Mouse (Mus musculus) embryonic facial prominence, embryonic 12.5 days (tissue): ENCODE data around the gene Chrna9. TPM values are rescaled to one million over a fixed set of nuclear protein-coding genes. Genes with fewer than 3 reads are reported as not detected.

Experiments
- ATAC-seq: fragments of 200-750 bp; cut with Nextera tagmentation; 2 replicates; pipeline ENCODE4 v1.8.0; 2017; ENCODE audit not compliant: insufficient number of reproducible peaks, insufficient read depth, low FRiP score, low TSS enrichment
- H3K27ac ChIP-seq: fragments of 300-500 bp; sonication (generic); 2 replicates; pipeline ENCODE4 v1.5.1; 2016; ENCODE audit warnings: mild to moderate bottlenecking
- H3K27me3 ChIP-seq: fragments of 300-500 bp; sonication (generic); 2 replicates; pipeline ENCODE4 v1.6.1; 2016; ENCODE audit warnings: mild to moderate bottlenecking, moderate library complexity
- H3K36me3 ChIP-seq: fragments of 300-500 bp; sonication (generic); 2 replicates; pipeline ENCODE4 v1.6.1; 2016; ENCODE audit warnings: mild to moderate bottlenecking
- H3K4me1 ChIP-seq: fragments of 300-500 bp; sonication (generic); 2 replicates; pipeline ENCODE4 v1.6.1; 2016
- H3K4me2 ChIP-seq: fragments of 300-500 bp; sonication (generic); replicated peaks from 2 replicates; pipeline ENCODE4 v1.6.1; 2016; ENCODE audit warnings: mild to moderate bottlenecking, moderate library complexity
- H3K4me3 ChIP-seq: fragments of 300-500 bp; sonication (generic); 2 replicates; pipeline ENCODE4 v1.5.1; 2016; ENCODE audit warnings: mild to moderate bottlenecking
- H3K9ac ChIP-seq: fragments of 300-500 bp; sonication (generic); 2 replicates; pipeline ENCODE4 v1.6.1; 2016; ENCODE audit warnings: mild to moderate bottlenecking, moderate library complexity
- H3K9me3 ChIP-seq: fragments of 300-500 bp; sonication (generic); 2 replicates; pipeline ENCODE4 v1.6.1; 2016; ENCODE audit warnings: mild to moderate bottlenecking, moderate library complexity
- WGBS: fragments of 180-500 bp; shearing (Covaris S2); methylation state at CpG from one replicate; pipeline ENCODE4 v1.1.7; 2016; 5-methylcytosine and 5-hydroxymethylcytosine counted together
- polyA plus RNA-seq: library from polyadenylated mRNA; unstranded; fragments of >200 nt; fragmentation: Nextera tagmentation; extraction: Ambion mirVana; gene quantifications from 2 replicates; pipeline ENCODE4 v1.2.1, GENCODE M21; 2016

The Chrna9 gene
- polyA plus RNA-seq, 1 experiment from 2014 or later = 1.1 TPM

DNA sequence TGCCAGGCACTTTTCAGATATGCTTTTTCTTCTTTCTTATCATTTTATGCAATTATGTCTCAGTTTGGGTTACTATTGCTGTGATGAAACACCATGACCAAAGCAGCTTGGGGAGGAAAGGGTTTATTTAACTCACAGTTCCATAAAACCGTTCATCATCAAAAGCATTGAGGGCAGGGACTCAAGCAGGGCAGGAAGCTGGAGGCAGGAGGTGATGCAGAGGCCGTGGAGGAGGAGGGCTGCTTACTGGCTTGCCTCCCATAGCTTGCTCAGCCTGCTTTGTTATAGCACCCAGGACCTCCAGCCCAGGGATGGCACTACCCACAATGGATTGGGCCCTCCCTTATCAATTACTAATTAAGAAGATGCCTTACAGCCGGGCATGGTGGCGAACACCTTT lies 6.4 kb downstream of the Chrna9 start:
- Histone ChIP-seq H3K4me3 (no peak overlapping the region), H3K9me3 (no peaks in the 10 kb centered on the region), H3K36me3 (no peaks in the 10 kb centered on the region), H3K4me2 (no peak overlapping the region), H3K9ac (no peak overlapping the region), H3K27me3 (no peaks in the 10 kb centered on the region), H3K27ac (no peak overlapping the region), H3K4me1 (no peaks in the 10 kb centered on the region)
- WGBS = 70% methylated on average over 4 of the region's 4 CpGs
- no peak for ATAC-seq

DNA sequence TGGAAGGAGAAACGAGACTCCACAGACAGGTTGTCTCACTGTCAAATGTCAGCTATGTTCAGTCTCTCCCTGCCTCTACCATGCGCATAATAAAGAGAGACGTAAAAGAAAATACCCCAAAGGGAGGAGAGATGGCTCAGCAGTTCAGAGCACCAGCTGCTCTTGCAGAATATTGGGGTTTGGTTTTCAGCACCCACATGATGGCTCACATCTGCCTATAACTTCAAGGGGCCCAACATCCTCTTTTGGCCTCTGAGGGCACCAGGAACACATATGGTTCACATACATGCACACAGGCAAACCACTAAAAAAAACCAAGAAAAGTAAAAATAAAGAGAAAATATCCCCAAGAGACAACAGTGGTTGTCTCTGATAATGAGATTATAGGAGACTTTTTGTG lies 15.1 kb downstream of the Chrna9 start:
- Histone ChIP-seq H3K4me3 (no peak overlapping the region), H3K27me3 (no peaks in the 10 kb centered on the region), H3K4me1 (peaks cover 8% of the 10 kb centered on the region), H3K9ac (no peak overlapping the region), H3K4me2 (no peak overlapping the region), H3K36me3 (no peaks in the 10 kb centered on the region), H3K9me3 (no peaks in the 10 kb centered on the region), H3K27ac (peak overlapping the region; percentile 24; the same call in 1 of the 2 replicates)
- 63% methylated on average over 3 of the region's 3 CpGs for WGBS
- ATAC-seq = no peak

GRCm38 (mm10) chr5:65950236-65950635 lies 15.5 kb downstream of the Chrna9 start:
- WGBS = 37% methylated on average over 6 of the region's 6 CpGs
- H3K4me3 ChIP-seq = no peak overlapping the region
- H3K27ac ChIP-seq = peak overlapping the region; percentile 41
- no peak overlapping the region for H3K4me2 ChIP-seq
- peaks cover 8% of the 10 kb centered on the region for H3K4me1 ChIP-seq
- no peak for ATAC-seq
- no peaks in the 10 kb centered on the region for H3K9me3 ChIP-seq
- no peak overlapping the region for H3K9ac ChIP-seq
- no peaks in the 10 kb centered on the region for H3K27me3 ChIP-seq
- no peaks in the 10 kb centered on the region for H3K36me3 ChIP-seq

DNA sequence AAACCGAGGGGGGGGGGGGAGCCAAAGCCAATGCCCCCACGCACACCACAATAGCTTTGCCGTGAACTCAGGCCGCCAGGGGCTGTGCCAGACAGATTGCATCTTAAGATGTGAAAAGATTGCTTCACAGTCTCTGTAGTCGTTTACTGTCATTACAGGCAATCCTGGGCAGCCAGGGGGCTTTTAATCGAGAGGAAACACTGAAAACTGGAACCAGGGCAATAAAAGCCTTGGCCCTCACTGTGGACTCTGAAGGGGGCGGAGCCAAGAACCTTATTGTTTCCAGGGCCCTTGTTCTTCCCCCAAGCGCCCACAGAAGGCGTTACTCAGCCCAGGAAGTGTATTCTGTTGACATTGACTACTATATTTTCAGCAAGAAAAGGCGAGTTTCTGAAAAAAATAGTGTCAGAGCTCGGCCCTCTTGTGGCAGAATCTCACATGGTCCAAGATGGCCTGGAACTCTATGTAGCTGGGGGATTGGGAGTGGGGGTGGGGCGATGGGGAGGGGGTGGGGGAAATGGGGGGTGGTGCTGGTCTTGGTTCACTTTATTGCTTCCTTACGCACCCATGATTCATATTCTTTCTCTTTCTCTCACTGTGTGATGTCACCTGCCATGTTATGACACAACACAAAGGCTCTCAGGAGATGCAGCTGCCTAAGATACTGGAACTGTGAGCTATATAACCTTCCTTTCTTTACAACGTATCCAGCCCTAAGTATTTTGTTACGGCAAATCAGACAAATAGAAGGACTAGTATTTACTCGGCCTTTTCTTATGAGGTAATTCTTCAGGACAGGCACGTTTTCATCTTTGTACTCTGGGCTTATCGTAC lies 16.2 kb downstream of the Chrna9 start:
- H3K4me1 ChIP-seq = peaks cover 8% of the 10 kb centered on the region
- no peak overlapping the region for H3K4me2 ChIP-seq
- H3K36me3 ChIP-seq = no peaks in the 10 kb centered on the region
- H3K27ac ChIP-seq = peak overlapping the region; percentile 41
- H3K9me3 ChIP-seq = no peaks in the 10 kb centered on the region
- H3K4me3 ChIP-seq = no peak overlapping the region
- WGBS = 68% methylated on average over 18 of the region's 18 CpGs
- no peak overlapping the region for H3K9ac ChIP-seq
- H3K27me3 ChIP-seq = no peaks in the 10 kb centered on the region
- no peak for ATAC-seq

DNA sequence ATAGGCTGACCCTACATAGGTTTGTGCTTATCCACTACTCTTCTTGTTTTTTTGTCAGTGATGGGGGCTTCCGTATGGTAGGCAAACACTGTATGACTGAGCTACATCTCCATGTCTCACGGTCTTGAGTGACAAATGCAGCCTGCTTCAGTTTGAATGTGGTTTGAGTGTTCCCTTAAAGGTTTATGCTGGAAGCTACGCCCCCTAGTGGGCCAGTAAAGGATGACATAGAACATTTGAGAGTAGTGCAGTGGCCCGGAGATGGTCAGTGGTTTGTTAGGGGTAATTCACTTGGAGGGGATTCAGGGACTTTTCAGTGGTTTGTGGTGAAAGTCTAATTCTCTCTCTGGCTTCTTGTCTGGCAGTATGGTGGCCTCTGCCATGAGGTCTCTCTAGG lies 16.8 kb downstream of the Chrna9 start:
- no peak for ATAC-seq
- H3K9me3 ChIP-seq = no peaks in the 10 kb centered on the region
- H3K4me1 ChIP-seq = peaks cover 8% of the 10 kb centered on the region
- no peak overlapping the region for H3K27ac ChIP-seq
- H3K27me3 ChIP-seq = no peaks in the 10 kb centered on the region
- WGBS = 64% methylated on average over 4 of the region's 4 CpGs
- H3K4me2 ChIP-seq = no peak overlapping the region
- no peaks in the 10 kb centered on the region for H3K36me3 ChIP-seq
- no peak overlapping the region for H3K4me3 ChIP-seq
- H3K9ac ChIP-seq = no peak overlapping the region

- Histone ChIP-seq H3K9me3 (no peaks in the 10 kb centered on the region), H3K27me3 (no peaks in the 10 kb centered on the region), H3K4me2 (no peak overlapping the region), H3K27ac (no peak overlapping the region), H3K4me3 (no peak overlapping the region), H3K36me3 (no peaks in the 10 kb centered on the region), H3K4me1 (peaks cover 8% of the 10 kb centered on the region), H3K9ac (no peak overlapping the region)
- no peak for ATAC-seq
- WGBS = 89% methylated on average over 16 of the region's 16 CpGs
These were observed 19.7 kb downstream of the Chrna9 start for GRCm38 (mm10) chr5:65954130-65955080.

- no peaks in the 10 kb centered on the region for H3K27me3 ChIP-seq
- WGBS = 38% methylated on average over 23 of the region's 23 CpGs
- 0 out of 2 replicates have a peak overlapping the region, but pooled peaks have one; percentile 5 for H3K27ac ChIP-seq
- no peaks in the 10 kb centered on the region for H3K9me3 ChIP-seq
- H3K4me3 ChIP-seq = peak overlapping the region; percentile 35
- H3K4me1 ChIP-seq = peaks cover 2% of the 10 kb centered on the region; the same call in 1 of the 2 replicates
- peak overlapping the region; percentile 53 for H3K4me2 ChIP-seq
- no peaks in the 10 kb centered on the region for H3K36me3 ChIP-seq
- H3K9ac ChIP-seq = no peak overlapping the region
- ATAC-seq = 0 out of 2 replicates have a peak, but pooled peaks have one; percentile 22
These were observed 20.8 kb downstream of the Chrna9 start for GRCm38 (mm10) chr5:65955343-65956143.

DNA sequence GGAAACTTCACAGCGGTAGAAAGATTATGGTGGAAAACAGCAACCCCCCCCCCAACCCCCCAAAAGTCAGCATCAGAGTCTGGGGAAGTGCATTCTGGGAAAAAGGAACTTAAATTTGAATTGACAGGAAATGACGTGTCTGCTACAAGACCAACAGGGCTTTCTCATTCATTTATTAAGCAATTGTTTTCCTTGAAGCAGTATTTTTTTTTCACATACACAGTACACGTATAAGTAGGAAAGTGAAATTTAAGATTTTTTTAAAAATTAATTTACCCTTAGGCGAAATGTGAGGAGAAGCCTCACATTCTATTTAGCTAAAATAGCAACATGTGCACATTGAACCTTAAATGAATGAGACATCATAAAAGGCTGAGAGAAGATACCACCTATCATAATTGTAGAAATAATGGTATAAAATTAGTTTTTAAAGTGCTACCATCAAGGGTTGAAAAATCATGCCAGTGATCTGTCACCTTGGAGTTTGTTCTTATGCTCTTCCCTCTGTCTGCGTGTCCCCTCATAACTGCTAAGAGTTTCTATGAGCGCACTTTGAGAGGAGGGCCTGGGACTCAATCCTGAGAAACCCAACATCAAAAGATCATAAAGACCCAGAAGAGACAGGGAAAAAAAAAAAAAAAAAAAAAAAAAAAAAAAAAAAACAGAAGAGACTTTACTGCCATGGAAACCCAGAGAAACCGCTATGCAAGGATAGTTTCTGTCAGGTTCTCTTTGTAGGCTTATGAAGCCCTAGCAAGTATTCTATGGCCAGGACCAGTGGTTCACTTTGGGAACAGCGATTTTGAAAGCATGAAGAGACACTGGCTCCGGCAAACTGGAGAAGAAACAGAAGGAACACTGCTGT lies 21.7 kb downstream of the Chrna9 start:
- ATAC-seq = no peak
- Histone ChIP-seq H3K9me3 (no peaks in the 10 kb centered on the region), H3K4me2 (peak overlapping the region; percentile 53), H3K36me3 (no peaks in the 10 kb centered on the region), H3K4me1 (no peaks in the 10 kb centered on the region; the same call in 1 of the 2 replicates), H3K9ac (no peak overlapping the region), H3K27me3 (no peaks in the 10 kb centered on the region), H3K27ac (0 out of 2 replicates have a peak overlapping the region, but pooled peaks have one; percentile 5), H3K4me3 (peak overlapping the region; percentile 35)
- WGBS = 79% methylated on average over 9 of the region's 9 CpGs

DNA sequence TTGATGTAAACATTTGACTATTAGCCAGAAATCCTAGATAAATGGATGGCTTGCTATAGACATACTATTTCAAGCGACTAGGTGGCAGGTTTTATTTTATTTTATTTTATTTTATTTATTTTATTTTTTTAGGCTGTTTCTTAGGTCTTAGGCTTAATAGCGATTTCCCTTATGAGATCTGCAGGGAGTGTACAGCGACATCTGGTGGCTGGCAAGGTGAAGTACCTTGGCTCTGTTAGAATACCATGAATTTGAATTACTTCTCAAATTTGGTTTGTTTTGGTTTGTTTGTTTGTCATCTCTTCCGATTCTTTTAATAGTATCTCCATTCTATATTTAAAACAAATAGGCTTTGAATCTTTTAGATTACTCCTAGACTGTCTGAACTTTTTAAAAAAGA lies 23.9 kb downstream of the Chrna9 start:
- Histone ChIP-seq H3K27me3 (no peaks in the 10 kb centered on the region), H3K27ac (no peak overlapping the region), H3K4me1 (no peaks in the 10 kb centered on the region; the same call in 1 of the 2 replicates), H3K9me3 (no peaks in the 10 kb centered on the region), H3K9ac (no peak overlapping the region), H3K36me3 (no peaks in the 10 kb centered on the region), H3K4me3 (no peak overlapping the region), H3K4me2 (no peak overlapping the region)
- no peak for ATAC-seq
- 8% methylated on average over 4 of the region's 4 CpGs for WGBS

GRCm38 (mm10) chr5:65959893-65960596 lies 25.3 kb downstream of the Chrna9 start:
- Histone ChIP-seq H3K9ac (no peak overlapping the region), H3K27me3 (no peaks in the 10 kb centered on the region), H3K4me3 (no peak overlapping the region), H3K27ac (no peak overlapping the region), H3K4me2 (no peak overlapping the region), H3K4me1 (no peaks in the 10 kb centered on the region; the same call in 1 of the 2 replicates), H3K36me3 (no peaks in the 10 kb centered on the region), H3K9me3 (no peaks in the 10 kb centered on the region)
- WGBS = 79% methylated on average over 5 of the region's 5 CpGs
- ATAC-seq = no peak
